22 mouse cellular contexts compared by ENCODE assay signal in the genomic region with DNA sequence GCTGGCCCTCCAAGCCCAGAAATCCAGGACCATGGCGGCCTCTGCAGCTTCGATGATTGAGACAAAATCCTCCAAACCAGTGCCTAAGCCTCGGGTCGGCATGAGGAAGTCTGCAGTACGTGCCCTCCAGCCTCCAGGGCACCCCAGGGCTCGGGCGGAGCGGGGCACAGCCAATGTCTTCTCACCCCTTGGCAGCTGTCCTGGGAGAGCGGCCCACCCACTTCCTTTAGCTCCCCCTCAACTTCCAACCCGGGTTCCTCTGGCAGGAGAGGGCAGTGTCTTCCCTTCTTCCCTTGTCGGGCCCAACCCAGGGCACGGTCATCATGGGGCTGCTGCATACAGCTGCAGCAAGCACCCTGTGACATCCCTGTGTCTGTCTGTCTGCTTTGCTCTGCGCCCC. TPM values are rescaled to one million over a fixed set of nuclear protein-coding genes. Genes with fewer than 3 reads are reported as not detected.
DNase-seq lines count a peak whose midpoint lies in the region; ATAC-seq lines count a peak whose summit lies in the region.
"Had no signal": no experiment of that assay in that cellular context is flagged by ENCODE, and none has a peak within 500 bp of the region (broad histone marks: within the 10 kb centered on the region; RNA-seq: fewer than 3 reads in every experiment).

No protein-coding gene starts in this region.

- H3K27me3 ChIP-seq in forebrain, embryonic 10.5 days (ENCODE audit: poor library complexity, severe bottlenecking): no peaks in the 10 kb centered on the region
- H3K27me3 ChIP-seq in forebrain, embryonic 15.5 days: no peaks in the 10 kb centered on the region
- H3K27me3 ChIP-seq in limb, embryonic 12.5 days: no peaks in the 10 kb centered on the region
- H3K27me3 ChIP-seq in neural tube, embryonic 15.5 days (replicated peaks): no peaks in the 10 kb centered on the region
- H3K27me3 ChIP-seq: heart, embryonic 12.5 days; heart, embryonic 15.5 days; Patski had no signal

- H3K4me3 ChIP-seq in forebrain, embryonic 10.5 days: no peak overlapping the region
- no peak overlapping the region for H3K4me3 ChIP-seq in forebrain, embryonic 15.5 days
- H3K4me3 ChIP-seq in limb, embryonic 12.5 days (replicated peaks): no peak overlapping the region
- H3K4me3 ChIP-seq in neural tube, embryonic 15.5 days (replicated peaks): no peak overlapping the region
- H3K4me3 ChIP-seq: heart, embryonic 12.5 days; heart, embryonic 15.5 days had no signal

- no peak overlapping the region for H3K9ac ChIP-seq in forebrain, embryonic 15.5 days (replicated peaks)
- H3K9ac ChIP-seq in limb, embryonic 12.5 days (replicated peaks): no peak overlapping the region
- no peak overlapping the region for H3K9ac ChIP-seq in neural tube, embryonic 15.5 days (replicated peaks)
- H3K9ac ChIP-seq: heart, embryonic 12.5 days; heart, embryonic 15.5 days; hindbrain, embryonic 14.5 days had no signal

- no peak for DNase-seq in forebrain, embryonic 10.5 days (ENCODE audit: extremely low spot score, low spot score)
- DNase-seq in lung, postnatal 36 days: peak; percentile 42
- DNase-seq in lung, postnatal 25 days (ENCODE audit: low spot score): no peak
- DNase-seq: adrenal gland, postnatal 10 days; adrenal gland, postnatal 36 days; cerebellum, adult 18-20 months; cerebellum, adult 9-10 months; cerebellum, postnatal 14 days; gastrocnemius, postnatal 25 days; heart, adult 18-20 months; heart, postnatal 10 days; heart, postnatal 4 days had no signal

- H3K4me1 ChIP-seq in forebrain, embryonic 10.5 days: peaks cover 42% of the 10 kb centered on the region
- H3K4me1 ChIP-seq in forebrain, embryonic 15.5 days: 0 out of 2 replicates have a peak, but pooled peaks cover 6% of the 10 kb centered on the region
- peaks cover 22% of the 10 kb centered on the region for H3K4me1 ChIP-seq in limb, embryonic 12.5 days (replicated peaks)
- no peaks in the 10 kb centered on the region for H3K4me1 ChIP-seq in neural tube, embryonic 15.5 days

- no peak overlapping the region for H3K4me2 ChIP-seq in forebrain, embryonic 15.5 days (replicated peaks)
- H3K4me2 ChIP-seq in limb, embryonic 12.5 days: no peak overlapping the region
- H3K4me2 ChIP-seq in neural tube, embryonic 15.5 days: no peak overlapping the region
- H3K4me2 ChIP-seq: heart, embryonic 12.5 days; heart, embryonic 15.5 days; hindbrain, embryonic 14.5 days had no signal

- WGBS in forebrain, embryonic 10.5 days: 92% methylated on average over 13 of the region's 13 CpGs
- WGBS in forebrain, embryonic 15.5 days: 85% methylated on average over 13 of the region's 13 CpGs
- WGBS in limb, embryonic 12.5 days: 88% methylated on average over 13 of the region's 13 CpGs
- WGBS in neural tube, embryonic 15.5 days: 92% methylated on average over 13 of the region's 13 CpGs

- ATAC-seq in forebrain, embryonic 15.5 days (replicated peaks): no peak
- no peak for ATAC-seq in limb, embryonic 12.5 days (ENCODE audit: insufficient number of reproducible peaks, insufficient read depth, low FRiP score, low TSS enrichment, low read depth)
- ATAC-seq in neural tube, embryonic 15.5 days (ENCODE audit: low FRiP score): no peak
- ATAC-seq: forebrain, embryonic 14.5 days; hindbrain, postnatal 0 days; Patski had no signal

- peaks cover 56% of the 10 kb centered on the region for H3K36me3 ChIP-seq in forebrain, embryonic 10.5 days (replicated peaks)
- peaks cover 39% of the 10 kb centered on the region for H3K36me3 ChIP-seq in forebrain, embryonic 15.5 days
- peaks cover 80% of the 10 kb centered on the region for H3K36me3 ChIP-seq in limb, embryonic 12.5 days
- H3K36me3 ChIP-seq in neural tube, embryonic 15.5 days: peaks cover 67% of the 10 kb centered on the region

- H3K27ac ChIP-seq in forebrain, embryonic 10.5 days: 0 out of 2 replicates have a peak overlapping the region, but pooled peaks have one; percentile 26
- no peak overlapping the region for H3K27ac ChIP-seq in forebrain, embryonic 15.5 days (replicated peaks)
- H3K27ac ChIP-seq in limb, embryonic 12.5 days: 0 out of 2 replicates have a peak overlapping the region, but pooled peaks have one; percentile 12
- H3K27ac ChIP-seq in neural tube, embryonic 15.5 days (replicated peaks): no peak overlapping the region
- H3K27ac ChIP-seq: heart, embryonic 15.5 days; hindbrain, embryonic 14.5 days; hindbrain, postnatal 0 days had no signal

- no peaks in the 10 kb centered on the region for H3K9me3 ChIP-seq in forebrain, embryonic 10.5 days
- no peaks in the 10 kb centered on the region for H3K9me3 ChIP-seq in forebrain, embryonic 15.5 days
- no peaks in the 10 kb centered on the region for H3K9me3 ChIP-seq in limb, embryonic 12.5 days
- H3K9me3 ChIP-seq in neural tube, embryonic 15.5 days (replicated peaks): no peaks in the 10 kb centered on the region
- H3K9me3 ChIP-seq: G1E; heart, embryonic 12.5 days; heart, embryonic 15.5 days had no signal

RNA-seq across cellular contexts. Expression of a gene that starts 22.1 kb away (rescaled TPM):
- 0.68 and 0.85 TPM in 2 replicates for polyA plus RNA-seq in forebrain, embryonic 10.5 days (2016; fragmentation: Nextera tagmentation; extraction: Ambion mirVana)
- polyA plus RNA-seq in forebrain, embryonic 15.5 days (2015; fragmentation: Nextera tagmentation; extraction: Ambion mirVana): 1.7 and 1.8 TPM in 2 replicates
- polyA plus RNA-seq in limb, embryonic 12.5 days (2016; fragmentation: Nextera tagmentation; extraction: Ambion mirVana): 1.2 and 1.4 TPM in 2 replicates
- polyA plus RNA-seq in neural tube, embryonic 15.5 days (2015; fragmentation: Nextera tagmentation; extraction: Ambion mirVana): 1.4 and 1.8 TPM in 2 replicates
- polyA plus RNA-seq: G1E had no signal

Comparison
In these comparisons a context has a peak if more than half of its experiments do, and no peak if none do; other contexts are left out.
1. H3K27ac ChIP-seq: peak in forebrain, embryonic 10.5 days (single experiment) and limb, embryonic 12.5 days (single experiment); none in forebrain, embryonic 15.5 days (single experiment) and neural tube, embryonic 15.5 days (single experiment).